9 mouse cellular contexts compared by ENCODE assay signal in genomic region chr13:110392210-110392609, GRCm38 (mm10). TPM values are rescaled to one million over a fixed set of nuclear protein-coding genes. Genes with fewer than 3 reads are reported as not detected.
DNase-seq lines count a peak whose midpoint lies in the region; ATAC-seq and TF ChIP-seq lines count a peak whose summit lies in the region.
"Had no signal": no experiment of that assay in that cellular context is flagged by ENCODE, and none has a peak within 500 bp of the region (broad histone marks: within the 10 kb centered on the region; RNA-seq: fewer than 3 reads in every experiment).

No protein-coding gene starts in this region.

- TF ChIP-seq CTCF in forebrain, postnatal 0 days (IDR thresholded peaks at IDR 0.05; ENCODE audit: low read depth): peak; percentile 89
- TF ChIP-seq CTCF in liver, embryonic 14.5 days (IDR thresholded peaks at IDR 0.05; ENCODE audit: low read depth): peak; percentile 53

- intact Hi-C loops in heart, postnatal 36 days (cut with DNase I): loop anchor here (1.0 to 5.0 kb wide), 5 partner anchors 474 to 846 kb away; no protein-coding TSS in a partner anchor

- no peak for ATAC-seq in forebrain, postnatal 0 days
- ATAC-seq in forebrain, embryonic 16.5 days: no peak
- ATAC-seq in liver, embryonic 14.5 days (ENCODE audit: insufficient read depth): no peak

- H3K9ac ChIP-seq in forebrain, postnatal 0 days: no peak overlapping the region
- no peak overlapping the region for H3K9ac ChIP-seq in forebrain, embryonic 16.5 days (replicated peaks; ENCODE audit: low read depth, low read length)
- H3K9ac ChIP-seq in liver, embryonic 14.5 days (replicated peaks): no peak overlapping the region

- DNase-seq in forebrain, postnatal 0 days: peak; percentile 92
- DNase-seq in ovary, postnatal 14 days (ENCODE audit: low spot score): peak; percentile 58
- DNase-seq in ovary, postnatal 36 days (ENCODE audit: low spot score): no peak
- peak; percentile 35 for DNase-seq in c-Kit-positive CD71-positive TER-119-positive erythroid progenitor cells, embryonic 14.5 days (ENCODE audit: low spot score)
- DNase-seq in heart, postnatal 36 days: peak; percentile 72 to 75
- DNase-seq in liver, embryonic 14.5 days (ENCODE audit: low read depth in 3 of 3, low spot score in 3 of 3): no peak
- peak; percentile 80 for DNase-seq in right cerebral cortex, postnatal 4 days

- H3K27ac ChIP-seq in forebrain, postnatal 0 days (ENCODE audit: low read depth, low read length): no peak overlapping the region
- no peak overlapping the region for H3K27ac ChIP-seq in forebrain, embryonic 16.5 days (ENCODE audit: low read length)
- H3K27ac ChIP-seq in liver, embryonic 14.5 days: no peak overlapping the region

- no peaks in the 10 kb centered on the region for H3K9me3 ChIP-seq in forebrain, postnatal 0 days (ENCODE audit: low read length)
- H3K9me3 ChIP-seq in forebrain, embryonic 16.5 days (ENCODE audit: control insufficient read depth, low read length): peaks cover 2% of the 10 kb centered on the region; the same call in 1 of the 2 replicates
- H3K9me3 ChIP-seq in liver, embryonic 14.5 days (ENCODE audit: control insufficient read depth, low read length): no peaks in the 10 kb centered on the region

- no peaks in the 10 kb centered on the region for H3K36me3 ChIP-seq in forebrain, postnatal 0 days (ENCODE audit: insufficient read depth)
- H3K36me3 ChIP-seq in forebrain, embryonic 16.5 days (ENCODE audit: control insufficient read depth, insufficient read depth): peaks cover 2% of the 10 kb centered on the region; the same call in 1 of the 2 replicates
- H3K36me3 ChIP-seq in liver, embryonic 14.5 days (replicated peaks; ENCODE audit: control insufficient read depth, insufficient read depth, low read depth): no peaks in the 10 kb centered on the region

- TF ChIP-seq EP300 in liver, embryonic 14.5 days (IDR thresholded peaks at IDR 0.05; ENCODE audit: low read depth): no peak

- H3K4me2 ChIP-seq in forebrain, postnatal 0 days (ENCODE audit: low read depth): no peak overlapping the region
- H3K4me2 ChIP-seq in forebrain, embryonic 16.5 days (ENCODE audit: low read length): no peak overlapping the region
- no peak overlapping the region for H3K4me2 ChIP-seq in liver, embryonic 14.5 days (ENCODE audit: low read depth)

- H3K4me3 ChIP-seq in forebrain, postnatal 0 days (ENCODE audit: low read depth, low read length): no peak overlapping the region
- H3K4me3 ChIP-seq in forebrain, embryonic 16.5 days (replicated peaks; ENCODE audit: low read length): no peak overlapping the region
- no peak overlapping the region for H3K4me3 ChIP-seq in liver, embryonic 14.5 days (ENCODE audit: insufficient read depth in 1 of 2, low read depth in 2 of 2, low read length in 2 of 2)

- WGBS in forebrain, postnatal 0 days: 19% methylated on average over 8 of the region's 8 CpGs
- WGBS in forebrain, embryonic 16.5 days: 25% methylated on average over 8 of the region's 8 CpGs
- WGBS in liver, embryonic 14.5 days (ENCODE audit: insufficient replicate concordance): 10% methylated on average over 8 of the region's 8 CpGs

- no peaks in the 10 kb centered on the region for H3K4me1 ChIP-seq in forebrain, postnatal 0 days (ENCODE audit: insufficient read depth)
- H3K4me1 ChIP-seq in forebrain, embryonic 16.5 days (replicated peaks; ENCODE audit: control insufficient read depth, insufficient read depth, low read length): peaks cover 7% of the 10 kb centered on the region; the same call in 1 of the 2 replicates
- H3K4me1 ChIP-seq in liver, embryonic 14.5 days (replicated peaks; ENCODE audit: control insufficient read depth in 2 of 2, insufficient read depth in 2 of 2, low read length in 1 of 2): peaks cover 2 to 3% of the 10 kb centered on the region in 2 experiments; a peak in 2 of 4 replicates

- no peaks in the 10 kb centered on the region for H3K27me3 ChIP-seq in forebrain, postnatal 0 days (ENCODE audit: insufficient read depth, low read length)
- H3K27me3 ChIP-seq in forebrain, embryonic 16.5 days (replicated peaks; ENCODE audit: control insufficient read depth, insufficient read depth, low read length): no peaks in the 10 kb centered on the region
- peaks cover 32% of the 10 kb centered on the region for H3K27me3 ChIP-seq in liver, embryonic 14.5 days (ENCODE audit: control insufficient read depth, insufficient read depth, low read length)

RNA-seq across cellular contexts. Expression of gene Plk2, which starts 2.6 kb away (rescaled TPM):
- total RNA-seq in forebrain, postnatal 0 days (2014; rRNA removed): 257 and 310 TPM in 2 replicates
- 217 and 222 TPM in 2 replicates for polyA plus RNA-seq in forebrain, postnatal 0 days (2015; fragmentation: Nextera tagmentation; extraction: Ambion mirVana)
- polyA plus RNA-seq in forebrain, embryonic 16.5 days (2015; fragmentation: Nextera tagmentation; extraction: Ambion mirVana): 229 and 237 TPM in 2 replicates
- 10 to 100 TPM; 26.0 to 34.9 TPM for total RNA-seq in heart, postnatal 36 days (2021)
- polyA plus RNA-seq in liver, embryonic 14.5 days (2012; rRNA removed): 1.9 and 2.9 TPM in 2 replicates
- 5.3 and 5.5 TPM in 2 replicates for polyA plus RNA-seq in liver, embryonic 14.5 days (2014; fragmentation: Nextera tagmentation; extraction: Ambion mirVana)

RNA-seq across cellular contexts. Expression of gene Gapt, which starts 35.2 kb away (rescaled TPM):
- 0.10 TPM in 1 of 2 replicates, not detected in the other for total RNA-seq in forebrain, postnatal 0 days (2014; rRNA removed)
- polyA plus RNA-seq in forebrain, postnatal 0 days (2015; fragmentation: Nextera tagmentation; extraction: Ambion mirVana): not detected in 2 replicates
- polyA plus RNA-seq in forebrain, embryonic 16.5 days (2015; fragmentation: Nextera tagmentation; extraction: Ambion mirVana): not detected in 2 replicates
- total RNA-seq in heart, postnatal 36 days (2021): under 1 TPM in 1 of 2 experiments, not detected in 1; 0.24 TPM
- 1.5 and 1.9 TPM in 2 replicates for polyA plus RNA-seq in liver, embryonic 14.5 days (2012; rRNA removed)
- polyA plus RNA-seq in liver, embryonic 14.5 days (2014; fragmentation: Nextera tagmentation; extraction: Ambion mirVana): 2.2 and 2.8 TPM in 2 replicates
- polyA plus RNA-seq: heart, embryonic 14.5 days had no signal

Comparison
In these comparisons a context has a peak if more than half of its experiments do, and no peak if none do; other contexts are left out.
1. DNase-seq: peak in forebrain, postnatal 0 days (single experiment), ovary, postnatal 14 days (single experiment), c-Kit-positive CD71-positive TER-119-positive erythroid progenitor cells, embryonic 14.5 days (single experiment), heart, postnatal 36 days (2 of 2) and right cerebral cortex, postnatal 4 days (single experiment); none in ovary, postnatal 36 days (single experiment) and liver, embryonic 14.5 days (0 of 3).
2. RNA of gene Plk2, which starts 2.6 kb away (polyA plus RNA-seq): 229 to 237 TPM in forebrain, embryonic 16.5 days and 217 to 222 TPM in forebrain, postnatal 0 days; 1.9 to 5.5 TPM in liver, embryonic 14.5 days; every median in the first group is over 10 times any median in the second.